Mouse (Mus musculus) lung, postnatal 0 days (tissue): ENCODE results near the gene Trim44.

Experiments
- CTCF ChIP-seq: IDR thresholded peaks from 2 replicates; pipeline ENCODE4 v1.5.1; 2016; ENCODE audit warnings: antibody characterized with exemption, mild to moderate bottlenecking
- EP300 ChIP-seq: IDR thresholded peaks from 2 replicates; pipeline ENCODE4 v1.6.1; 2016; ENCODE audit warnings: antibody characterized with exemption, mild to moderate bottlenecking, control low read depth

DNA sequence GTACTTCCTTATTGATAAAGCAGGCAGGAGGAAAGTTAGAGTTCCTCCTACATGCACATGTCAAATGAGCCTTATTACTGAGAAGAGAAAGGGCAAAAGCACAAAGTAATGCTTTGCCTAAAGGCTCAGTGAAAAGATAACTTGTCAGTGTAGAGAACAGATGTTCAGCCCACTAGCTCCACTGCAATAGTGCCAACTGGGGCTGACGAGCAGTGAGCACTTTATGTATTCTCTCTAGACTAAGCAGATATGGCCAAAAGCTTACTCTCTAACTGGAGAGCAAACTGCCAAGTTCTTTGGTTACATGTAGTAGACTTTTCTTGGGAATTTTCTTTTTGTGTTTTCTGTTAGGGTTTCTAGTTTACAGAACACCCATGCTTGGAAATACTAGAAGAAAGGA lies 53.6 kb downstream of the Trim44 start:
- no peak for TF ChIP-seq CTCF
- TF ChIP-seq EP300: no peak
